Mouse (Mus musculus) heart, embryonic 16.5 days (tissue): ENCODE data around the gene Polr3k. TPM values are rescaled to one million over a fixed set of nuclear protein-coding genes. Genes with fewer than 3 reads are reported as not detected.

Experiments
- ATAC-seq: fragments of 200-750 bp; cut with Nextera tagmentation; replicated peaks from 2 replicates; pipeline ENCODE4 v1.8.0; 2017; ENCODE audit warnings: moderate number of reproducible peaks; ENCODE audit not compliant: insufficient read depth, low FRiP score; ENCODE audit errors: extremely low read depth
- H3K27ac ChIP-seq: fragments of 300-500 bp; sonication (generic); 2 replicates; pipeline ENCODE4 v1.5.1; 2014; ENCODE audit warnings: mild to moderate bottlenecking, low read length, control low read depth, moderate library complexity
- H3K27me3 ChIP-seq: fragments of 300-500 bp; sonication (generic); 2 replicates; pipeline ENCODE4 v1.6.1; 2014; ENCODE audit warnings: low read length, mixed read lengths; ENCODE audit not compliant: control insufficient read depth, insufficient read depth
- H3K36me3 ChIP-seq: fragments of 300-500 bp; sonication (generic); 2 replicates; pipeline ENCODE4 v1.6.1; 2014; ENCODE audit not compliant: control insufficient read depth, insufficient read depth
- H3K4me1 ChIP-seq: fragments of 300-500 bp; sonication (generic); 2 replicates; pipeline ENCODE4 v1.6.1; 2014; ENCODE audit warnings: low read length, mixed read lengths; ENCODE audit not compliant: control insufficient read depth, insufficient read depth
- H3K4me2 ChIP-seq: fragments of 300-500 bp; sonication (generic); 2 replicates; pipeline ENCODE4 v1.6.1; 2014; ENCODE audit warnings: low read depth, mild to moderate bottlenecking, control low read depth, low read length
- H3K4me3 ChIP-seq: fragments of 300-500 bp; sonication (generic); 2 replicates; pipeline ENCODE4 v1.5.1; 2014; ENCODE audit warnings: mild to moderate bottlenecking, control low read depth, low read length
- H3K9ac ChIP-seq: fragments of 300-500 bp; sonication (generic); 2 replicates; pipeline ENCODE4 v1.6.1; 2014; ENCODE audit warnings: low read length, control low read depth
- H3K9me3 ChIP-seq: fragments of 300-500 bp; sonication (generic); replicated peaks from 2 replicates; pipeline ENCODE4 v1.6.1; 2016; ENCODE audit warnings: low read length; ENCODE audit not compliant: control insufficient read depth
- WGBS: fragments of 180-500 bp; shearing (Covaris S2); extraction: QIAGEN DNeasy Blood & Tissue Kit; methylation state at CpG from one replicate; pipeline ENCODE4 v1.1.7; 2014; 5-methylcytosine and 5-hydroxymethylcytosine counted together
- polyA plus RNA-seq: library from polyadenylated mRNA; unstranded; fragments of >200 nt; fragmentation: Nextera tagmentation; extraction: Ambion mirVana; gene quantifications from 2 replicates; pipeline ENCODE4 v1.2.1, GENCODE M21; 2015

Polr3k gene
- 41.8 and 44.9 TPM in 2 replicates for polyA plus RNA-seq

DNA sequence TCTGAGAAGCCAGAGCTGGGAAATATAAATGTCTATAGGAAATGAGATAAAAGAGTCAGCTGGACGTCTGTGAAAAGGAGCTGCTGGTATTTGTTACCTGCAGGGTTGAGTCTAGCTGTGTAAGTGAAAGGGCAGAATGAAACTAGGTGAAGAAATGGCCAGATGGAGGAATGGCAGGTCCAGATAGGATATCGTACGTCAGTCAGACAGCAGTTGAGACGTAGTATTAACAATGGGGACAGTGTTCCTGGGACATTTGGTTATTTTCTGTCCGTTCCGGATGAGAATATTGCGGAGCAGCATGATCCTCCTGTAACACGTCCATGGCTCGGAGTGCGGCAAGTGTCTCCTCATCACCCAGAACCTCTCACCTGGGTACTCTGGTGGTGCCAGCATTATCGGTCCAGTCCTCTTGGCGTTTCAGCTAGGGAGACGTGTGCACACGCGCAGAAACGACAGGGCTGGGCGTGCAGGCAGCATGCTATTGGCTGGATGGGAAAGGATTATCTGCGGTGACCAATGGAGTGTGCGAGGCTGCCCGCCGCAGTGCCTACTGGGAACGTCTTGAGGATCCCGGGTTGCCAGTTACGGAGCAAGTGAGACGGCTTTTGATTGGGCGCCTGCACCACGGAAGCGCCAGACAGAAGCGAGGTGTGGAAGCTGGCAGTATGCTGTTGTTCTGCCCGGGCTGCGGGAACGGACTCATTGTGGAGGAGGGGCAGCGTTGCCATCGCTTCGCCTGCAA, at the start of gene Polr3k:
TSS of gene Polr3k (plus strand) at position 547 of the 745 bp plus-strand sequence.
- Histone ChIP-seq H3K9me3 (no peaks in the 10 kb centered on the region), H3K4me2 (peak within 1 kb of the TSS; percentile 91), H3K36me3 (0 out of 2 replicates have a peak, but pooled peaks cover 3% of the 10 kb centered on the region), H3K27ac (peak within 1 kb of the TSS; percentile 81), H3K4me1 (peaks cover 10% of the 10 kb centered on the region), H3K27me3 (no peaks in the 10 kb centered on the region), H3K9ac (peak within 1 kb of the TSS; percentile 87), H3K4me3 (peak within 1 kb of the TSS; percentile 90)
- WGBS = under 1% methylated on average over 35 of the region's 35 CpGs
- ATAC-seq = peak; percentile 100

DNA sequence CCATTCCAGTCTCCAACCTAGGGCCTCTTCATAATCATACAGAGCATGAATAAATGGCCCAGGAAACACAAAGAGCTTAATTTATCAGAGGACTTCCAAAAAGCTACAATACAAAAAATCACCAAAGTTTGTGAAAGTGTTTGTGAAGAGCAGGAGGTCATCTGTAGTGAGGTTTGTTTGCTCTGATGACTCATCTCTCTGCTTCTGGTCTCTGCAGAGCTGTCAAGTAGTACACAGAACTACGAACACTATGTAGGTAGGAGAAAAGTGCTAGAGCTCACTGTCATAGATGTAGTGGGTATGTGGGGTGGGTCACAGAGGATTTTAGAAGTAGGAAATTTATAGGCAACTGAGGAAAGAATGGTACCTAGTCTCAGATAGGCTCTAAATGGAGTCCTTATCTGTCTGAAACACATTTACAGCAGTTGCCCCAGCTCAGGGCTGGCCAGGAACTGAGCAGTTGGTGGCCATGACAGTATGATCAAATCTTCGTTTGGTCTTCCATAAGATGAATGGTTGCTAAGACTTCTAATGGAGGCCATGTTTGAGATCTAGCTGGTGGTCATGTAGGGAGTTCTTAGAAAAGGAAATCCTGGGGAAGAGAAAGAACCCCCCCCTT, 35.0 kb upstream of the Polr3k start:
- Histone ChIP-seq H3K27ac (no peak overlapping the region), H3K4me3 (no peak overlapping the region), H3K4me2 (no peak overlapping the region), H3K9me3 (no peaks in the 10 kb centered on the region), H3K36me3 (no peaks in the 10 kb centered on the region), H3K9ac (no peak overlapping the region), H3K27me3 (no peaks in the 10 kb centered on the region), H3K4me1 (no peaks in the 10 kb centered on the region)
- ATAC-seq = no peak
- WGBS = 42% methylated on average over 2 of the region's 2 CpGs

DNA sequence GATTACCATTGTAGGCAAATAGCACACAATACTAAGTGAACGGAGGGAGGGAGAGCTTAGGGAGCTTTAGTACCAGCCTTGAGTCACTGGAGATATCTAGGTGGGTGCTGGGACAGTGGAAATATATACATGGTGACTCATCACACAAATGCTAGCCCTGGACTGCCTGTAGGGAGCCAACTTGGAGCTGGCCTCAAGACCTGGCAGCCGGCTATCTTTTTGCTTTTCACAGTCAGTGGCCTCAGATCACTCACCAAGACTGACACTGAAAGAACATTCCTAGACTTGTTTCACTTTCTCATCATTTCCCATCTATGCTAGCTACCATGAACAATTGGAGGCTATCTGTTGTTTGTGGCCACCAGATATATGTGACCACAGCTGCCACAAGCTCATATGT, 31.4 kb upstream of the Polr3k start:
- no peak overlapping the region for H3K27ac ChIP-seq
- no peaks in the 10 kb centered on the region for H3K27me3 ChIP-seq
- H3K9ac ChIP-seq = no peak overlapping the region
- WGBS = 59% methylated on average over 2 of the region's 2 CpGs
- H3K9me3 ChIP-seq = no peaks in the 10 kb centered on the region
- H3K4me2 ChIP-seq = no peak overlapping the region
- no peak for ATAC-seq
- no peaks in the 10 kb centered on the region for H3K36me3 ChIP-seq
- no peaks in the 10 kb centered on the region for H3K4me1 ChIP-seq
- no peak overlapping the region for H3K4me3 ChIP-seq

DNA sequence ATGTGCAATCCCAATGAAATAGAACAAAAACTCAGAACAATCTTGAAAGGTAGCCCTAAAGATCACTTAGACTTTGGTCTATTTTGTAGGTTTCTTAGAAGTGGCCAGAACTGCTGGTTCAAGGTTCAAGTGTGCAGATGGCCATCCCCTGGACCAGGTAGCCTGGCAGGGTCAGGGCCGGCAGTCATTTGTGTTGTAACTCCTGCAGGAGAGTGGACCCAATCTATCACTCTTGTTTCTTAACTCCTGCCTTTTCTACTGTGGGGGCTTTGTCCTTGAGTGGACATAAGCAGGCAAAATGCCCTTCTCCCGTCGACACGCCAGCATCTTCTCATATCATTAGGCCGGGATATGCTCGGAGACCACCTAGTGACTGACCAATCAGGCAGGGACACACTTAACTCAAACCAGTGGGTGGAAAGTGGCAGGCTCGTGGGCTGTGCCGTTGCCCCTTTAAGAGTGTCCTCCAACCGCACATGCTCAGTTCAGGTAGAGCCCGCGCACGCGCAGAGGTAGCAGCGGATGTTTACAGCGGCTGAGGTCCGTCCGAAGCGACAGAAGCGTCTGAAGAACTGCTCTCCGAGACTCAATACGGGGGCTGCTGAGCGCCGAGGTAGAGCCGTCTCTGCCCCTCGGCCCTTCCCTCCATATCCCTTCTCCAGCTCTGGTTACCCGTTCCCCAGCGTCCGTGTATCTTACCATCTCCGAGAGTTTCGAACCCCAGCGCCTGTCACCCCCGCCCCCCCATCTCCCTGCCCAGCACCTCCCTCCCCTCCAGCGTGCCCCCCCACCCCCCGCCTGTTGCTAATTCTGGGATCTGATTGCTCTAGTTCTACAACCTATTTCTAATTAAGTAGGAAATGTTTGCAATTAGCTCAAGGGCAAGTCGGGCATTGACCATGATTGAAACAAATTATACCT, 26.5 kb upstream of the Polr3k start, which contains the start of gene Pcmtd2:
TSS of gene Pcmtd2 (plus strand) at position 483 of the 921 bp plus-strand sequence.
- peak within 1 kb of the TSS; percentile 80 for H3K9ac ChIP-seq
- no peaks in the 10 kb centered on the region for H3K27me3 ChIP-seq
- peaks cover 8% of the 10 kb centered on the region for H3K4me1 ChIP-seq
- no peaks in the 10 kb centered on the region for H3K9me3 ChIP-seq
- peak within 1 kb of the TSS; percentile 67 for H3K4me3 ChIP-seq
- H3K4me2 ChIP-seq = peak within 1 kb of the TSS; percentile 81
- peaks cover 7% of the 10 kb centered on the region; the same call in 1 of the 2 replicates for H3K36me3 ChIP-seq
- WGBS = under 1% methylated on average over 35 of the region's 35 CpGs
- H3K27ac ChIP-seq = peak within 1 kb of the TSS; percentile 79
- peak; percentile 100 for ATAC-seq

DNA sequence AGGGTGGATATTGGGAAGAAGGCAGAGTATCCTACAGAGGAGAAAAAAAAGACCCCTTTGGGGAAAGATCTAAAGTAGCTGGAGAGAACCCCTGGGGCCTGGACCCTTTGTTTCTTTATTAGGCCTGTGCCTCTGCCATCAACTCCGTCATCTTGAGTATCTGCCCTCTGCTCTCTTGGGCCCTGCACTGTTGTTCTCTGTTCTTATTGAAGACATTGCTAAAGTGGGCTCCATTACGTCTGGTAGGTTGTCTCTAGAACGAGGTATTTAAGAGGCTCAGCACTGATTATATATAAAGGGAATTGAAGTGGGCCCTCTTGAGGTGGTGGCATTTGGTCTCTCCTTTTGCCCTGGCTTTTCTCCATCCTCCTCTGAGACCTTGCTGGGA, 25.9 kb upstream of the Polr3k start:
- H3K27me3 ChIP-seq = no peaks in the 10 kb centered on the region
- H3K4me3 ChIP-seq = peak overlapping the region; percentile 67
- WGBS = 7% methylated on average over 3 of the region's 3 CpGs
- peaks cover 8% of the 10 kb centered on the region for H3K4me1 ChIP-seq
- peak overlapping the region; percentile 81 for H3K4me2 ChIP-seq
- H3K36me3 ChIP-seq = peaks cover 8% of the 10 kb centered on the region; the same call in 1 of the 2 replicates
- H3K9ac ChIP-seq = peak overlapping the region; percentile 80
- no peaks in the 10 kb centered on the region for H3K9me3 ChIP-seq
- ATAC-seq = no peak
- H3K27ac ChIP-seq = peak overlapping the region; percentile 79

DNA sequence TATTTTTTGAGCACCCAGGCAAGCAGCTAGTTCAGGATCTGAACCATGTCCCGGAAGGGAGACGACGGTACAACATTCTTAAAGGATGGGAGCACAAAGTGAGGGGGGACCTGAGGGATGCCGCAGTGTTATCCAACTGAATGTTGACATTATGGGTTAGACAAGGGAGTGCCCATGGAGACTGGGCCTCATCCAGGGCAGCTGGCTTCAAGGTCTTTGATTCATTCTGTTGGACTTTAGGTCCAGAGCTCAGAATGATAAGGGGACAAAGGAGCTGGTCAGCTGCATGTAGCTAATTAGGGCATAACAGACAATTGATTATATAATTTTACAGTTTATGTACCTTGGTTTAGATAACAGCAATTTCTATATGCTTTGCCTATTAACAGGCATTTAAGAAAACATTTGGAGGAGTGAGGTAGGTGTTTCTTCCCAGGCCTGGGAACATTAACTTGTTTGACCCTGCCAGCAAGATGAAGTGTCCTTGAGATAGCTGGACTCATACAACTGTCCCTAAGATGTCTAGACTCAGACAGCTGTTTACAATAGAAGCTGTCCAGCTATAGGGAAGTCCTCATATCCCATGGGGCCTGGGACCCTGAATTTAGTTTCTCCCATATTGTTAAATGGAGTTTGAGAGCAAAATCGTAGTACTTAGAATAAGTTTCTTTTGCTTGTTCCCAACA, 18.3 kb upstream of the Polr3k start:
- no peak overlapping the region for H3K4me2 ChIP-seq
- H3K27ac ChIP-seq = no peak overlapping the region
- H3K4me1 ChIP-seq = no peaks in the 10 kb centered on the region
- peaks cover 34% of the 10 kb centered on the region for H3K36me3 ChIP-seq
- H3K27me3 ChIP-seq = no peaks in the 10 kb centered on the region
- 79% methylated on average over 5 of the region's 5 CpGs for WGBS
- no peak overlapping the region for H3K4me3 ChIP-seq
- no peaks in the 10 kb centered on the region for H3K9me3 ChIP-seq
- no peak for ATAC-seq
- H3K9ac ChIP-seq = no peak overlapping the region

DNA sequence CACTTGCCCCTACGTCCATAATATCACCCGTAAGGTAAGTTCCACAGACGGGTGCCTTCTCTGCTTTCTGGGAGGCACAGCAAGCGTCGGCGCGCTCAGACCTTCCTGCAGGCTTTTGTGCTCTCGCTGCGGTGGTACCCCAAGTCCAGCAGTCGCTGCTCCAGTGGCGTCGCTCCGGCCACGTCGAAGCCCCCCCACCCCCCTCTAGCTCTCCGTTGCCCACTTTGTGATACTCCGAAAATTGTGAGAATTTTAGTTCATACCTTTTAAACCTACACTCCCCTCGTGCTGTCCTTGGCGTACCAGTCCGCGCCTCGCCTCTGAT, 361 bp downstream of the Polr3k start:
- H3K27ac ChIP-seq = peak overlapping the region; percentile 81
- peak overlapping the region; percentile 91 for H3K4me2 ChIP-seq
- H3K36me3 ChIP-seq = peaks cover 7% of the 10 kb centered on the region; the same call in 1 of the 2 replicates
- H3K4me1 ChIP-seq = peaks cover 10% of the 10 kb centered on the region
- no peaks in the 10 kb centered on the region for H3K27me3 ChIP-seq
- peak overlapping the region; percentile 87 for H3K9ac ChIP-seq
- no peaks in the 10 kb centered on the region for H3K9me3 ChIP-seq
- peak; percentile 15; the same call in 1 of the 2 replicates for ATAC-seq
- 0% methylated on average over 22 of the region's 22 CpGs for WGBS
- peak overlapping the region; percentile 90 for H3K4me3 ChIP-seq

DNA sequence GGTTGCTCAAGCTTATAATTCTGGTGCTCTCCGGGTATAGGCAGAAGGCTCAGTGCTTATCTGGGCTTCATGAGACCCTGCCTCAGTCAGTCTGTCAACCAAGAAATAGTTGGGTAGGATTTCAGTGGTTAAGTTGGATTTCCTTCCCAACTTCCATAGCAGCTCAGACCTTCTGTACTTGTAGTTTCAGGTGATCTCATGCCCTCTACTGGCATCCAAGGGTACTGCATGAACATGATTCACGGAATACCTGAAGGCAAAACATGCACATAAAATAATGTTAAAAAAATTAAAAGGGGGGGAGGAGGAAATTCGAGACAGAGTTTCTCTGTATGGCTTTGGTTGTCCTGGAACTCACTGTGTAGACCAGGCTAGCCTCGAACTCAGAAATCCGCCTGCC, 2.8 kb downstream of the Polr3k start:
- Histone ChIP-seq H3K4me3 (no peak overlapping the region), H3K9me3 (no peaks in the 10 kb centered on the region), H3K27ac (no peak overlapping the region), H3K36me3 (peaks cover 10% of the 10 kb centered on the region; the same call in 1 of the 2 replicates), H3K4me2 (no peak overlapping the region), H3K9ac (no peak overlapping the region), H3K4me1 (peaks cover 10% of the 10 kb centered on the region), H3K27me3 (no peaks in the 10 kb centered on the region)
- 51% methylated on average over 5 of the region's 5 CpGs for WGBS
- ATAC-seq = no peak
